Mouse (Mus musculus) megakaryocyte, adult 5-6 weeks (primary cell): ENCODE measurements at regions not wholly inside any gene's neighbourhood (a gene's known extent, or its start where the extent isn't known, plus 50 kb on each side); places are given as distances from the start of the nearest gene placed in this dataset.

Experiments used
- ATAC-seq: 2 replicates; pipeline ENCODE4 v1.8.0; 2016; ENCODE audit warnings: mild to moderate bottlenecking, inconsistent platforms; ENCODE audit not compliant: poor library complexity, severe bottlenecking

DNA sequence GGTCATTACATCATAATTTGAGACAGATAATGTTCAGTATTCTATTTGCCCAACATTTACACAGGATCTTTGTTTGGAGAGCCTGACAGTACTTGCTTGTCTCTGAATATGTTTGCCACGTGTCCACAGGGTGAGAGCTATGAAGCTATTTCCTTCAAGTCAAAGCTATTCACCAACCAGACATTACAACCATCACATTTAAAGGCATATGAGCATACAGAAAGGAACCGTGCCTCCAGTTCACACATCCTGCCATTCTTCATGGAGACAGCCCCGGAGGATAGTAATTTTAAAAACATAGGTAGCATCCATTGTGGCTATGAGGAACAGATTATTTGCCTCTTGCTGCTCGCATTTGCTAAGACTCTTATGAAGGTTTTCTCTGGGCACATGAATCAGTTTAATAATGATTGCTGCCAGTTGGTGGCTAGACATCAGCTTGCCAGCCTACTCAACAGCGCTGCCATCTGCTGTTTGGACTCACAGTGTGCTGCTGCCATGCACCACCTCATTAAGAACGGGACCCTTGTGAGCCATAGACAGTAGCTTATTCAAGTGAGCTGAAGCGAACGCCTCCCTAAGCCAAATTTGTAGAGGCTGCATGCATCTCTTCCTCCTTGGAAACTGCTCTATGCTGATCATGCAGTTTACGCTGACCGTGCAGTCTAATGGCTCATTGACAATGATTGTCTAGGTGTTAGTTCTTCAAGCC is 126.5 kb upstream of the Ccdc54 start:
- ATAC-seq: peak; percentile 59; the same call in 1 of the 2 replicates

DNA sequence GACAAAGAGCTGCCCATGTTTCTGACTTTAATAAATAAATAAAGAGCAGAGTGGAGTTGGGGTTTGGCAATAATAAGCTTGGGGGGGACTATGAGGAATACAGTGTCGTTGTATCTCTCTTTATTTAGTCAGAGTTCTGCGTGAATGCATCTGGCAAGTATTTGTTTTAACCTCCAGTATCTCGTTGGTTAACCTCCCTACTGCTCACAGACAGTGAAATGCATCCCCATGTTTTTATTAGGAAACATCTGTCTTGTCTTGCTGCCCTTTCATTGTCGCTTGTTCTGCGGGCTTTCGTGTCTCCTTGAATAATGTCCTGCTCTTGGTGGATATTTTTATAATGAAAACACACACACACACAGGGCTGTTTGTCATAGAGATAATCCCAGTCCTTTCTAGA is 118.8 kb upstream of the Ccdc54 start:
- no peak for ATAC-seq

DNA sequence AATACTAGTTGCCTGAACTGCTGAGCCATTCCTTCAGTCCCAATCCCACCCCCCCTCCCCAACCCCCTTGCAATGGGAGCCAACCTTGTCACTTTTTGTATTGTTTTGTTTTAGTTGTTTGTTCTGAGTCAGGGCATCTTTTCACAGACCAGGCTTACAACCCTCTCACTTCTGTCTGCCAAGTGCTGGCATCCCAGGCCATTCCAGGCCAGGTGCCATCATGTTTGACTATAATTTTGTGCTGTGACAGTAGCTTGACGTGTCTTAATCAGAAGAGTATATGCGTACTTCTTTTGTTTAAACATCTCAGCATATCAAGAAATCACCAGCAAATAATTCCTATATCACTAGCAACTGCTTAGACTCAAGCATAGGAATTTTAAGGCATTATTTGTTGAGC is 117.0 kb upstream of the Ccdc54 start:
- ATAC-seq: no peak

DNA sequence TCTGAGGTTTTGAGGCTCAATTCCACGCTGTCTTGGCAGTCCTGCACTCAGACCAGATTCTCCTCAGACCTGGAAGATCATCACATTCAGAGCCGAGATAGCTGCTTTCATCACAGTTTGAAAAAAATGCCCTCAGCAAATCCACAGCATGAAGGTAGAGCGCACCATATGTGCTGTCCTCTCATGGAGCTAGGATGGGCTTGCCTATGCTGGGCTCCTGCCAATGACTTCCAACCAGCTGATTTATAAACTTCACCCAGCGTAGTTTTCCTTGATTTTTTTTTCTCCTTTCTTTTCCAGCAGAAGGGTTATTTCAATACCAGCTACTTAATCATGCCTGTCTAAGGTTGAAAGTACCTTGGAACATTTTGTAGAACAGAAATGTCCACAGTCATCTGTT is 115.0 kb upstream of the Ccdc54 start:
- no peak for ATAC-seq

DNA sequence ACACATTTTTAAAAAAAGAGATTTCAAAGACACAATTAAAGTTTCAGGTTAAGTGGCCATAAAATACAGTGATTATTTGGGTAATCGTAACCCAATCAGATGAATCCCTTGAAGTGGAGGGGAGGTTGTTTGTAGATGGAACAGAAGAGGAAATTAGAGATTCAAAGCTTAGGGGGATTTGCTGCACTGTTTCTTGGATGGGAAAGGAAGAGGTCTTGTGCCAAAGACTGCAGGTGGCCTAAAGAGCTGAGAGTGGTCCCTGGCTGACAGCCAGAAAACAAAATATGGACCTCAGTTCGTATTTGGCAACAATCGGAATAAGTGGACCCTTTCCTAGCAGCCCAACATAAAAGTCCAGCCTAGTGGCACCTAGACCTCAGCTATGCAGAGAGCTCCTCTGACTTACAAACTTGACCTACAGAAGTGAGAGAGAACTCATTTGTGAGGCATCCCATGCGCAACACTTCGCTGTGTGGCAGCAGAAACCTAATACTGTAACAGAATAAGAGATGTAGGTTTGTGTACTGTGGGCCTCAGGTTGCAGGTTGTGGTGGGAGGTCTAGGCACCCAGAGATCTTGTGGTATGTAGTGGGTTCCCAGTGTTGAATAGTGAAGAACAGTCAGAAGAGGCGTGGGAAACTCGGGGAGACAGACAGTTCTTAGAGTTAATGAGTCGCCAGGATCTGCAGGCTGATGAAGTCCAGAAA is 110.0 kb upstream of the Ccdc54 start:
- ATAC-seq: no peak

DNA sequence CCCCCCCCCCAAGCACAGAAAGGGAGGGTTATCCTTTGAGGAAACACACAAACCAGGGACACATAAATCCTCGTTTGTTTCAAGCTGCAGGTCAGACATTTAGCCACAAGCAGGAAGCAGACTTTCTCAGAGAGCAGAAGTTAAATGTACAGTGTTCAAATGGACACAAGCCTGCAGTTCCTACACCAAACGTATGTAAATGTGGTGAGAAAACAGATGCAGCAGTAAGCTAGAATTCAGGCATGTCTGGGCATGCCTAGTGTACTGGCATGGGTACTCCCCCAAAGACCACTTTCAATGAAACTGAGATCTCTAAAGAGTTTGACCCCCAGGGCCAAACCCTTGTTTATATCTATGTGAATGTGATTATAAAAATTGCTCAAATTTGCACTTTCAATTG is 109.2 kb upstream of the Ccdc54 start:
- ATAC-seq: no peak

DNA sequence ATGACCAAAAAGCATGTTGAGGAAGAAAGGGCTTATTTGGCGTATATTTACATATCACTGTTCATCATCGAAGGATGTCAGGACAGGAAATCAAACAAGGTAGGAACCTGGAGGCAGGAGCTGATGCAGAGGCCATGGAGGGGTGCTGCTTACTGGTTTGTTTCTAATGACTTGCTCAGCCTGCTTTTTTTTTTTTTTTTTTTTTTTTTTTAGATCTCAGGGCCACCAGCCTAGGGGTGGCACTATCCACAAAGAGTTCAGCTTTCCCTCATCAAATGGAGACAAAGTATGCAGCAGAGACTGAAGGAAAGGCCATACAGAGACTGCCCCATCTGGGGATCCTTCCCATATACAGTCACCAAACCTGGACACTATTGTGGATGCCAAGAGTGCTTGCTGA is 106.8 kb upstream of the Ccdc54 start:
- no peak for ATAC-seq

DNA sequence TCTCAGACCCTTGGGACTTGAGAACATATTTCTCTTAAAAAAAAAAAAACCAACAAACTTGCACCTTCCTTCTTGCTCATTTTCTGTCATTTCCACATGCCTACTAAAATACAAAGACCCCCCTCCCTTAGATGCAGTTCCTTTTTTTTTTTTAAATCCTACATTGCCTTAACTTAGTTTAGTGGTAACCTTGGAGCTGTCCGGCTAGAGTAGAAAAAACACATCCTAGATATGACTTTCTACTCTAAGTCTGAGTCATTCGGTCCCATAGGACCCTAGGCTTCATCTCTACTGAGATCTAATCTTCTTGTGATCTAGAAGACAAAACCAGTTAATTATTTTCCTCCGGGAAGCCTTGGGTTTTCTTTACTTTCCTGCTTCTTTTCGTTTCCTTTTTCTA is 105.1 kb upstream of the Ccdc54 start:
- ATAC-seq: no peak

DNA sequence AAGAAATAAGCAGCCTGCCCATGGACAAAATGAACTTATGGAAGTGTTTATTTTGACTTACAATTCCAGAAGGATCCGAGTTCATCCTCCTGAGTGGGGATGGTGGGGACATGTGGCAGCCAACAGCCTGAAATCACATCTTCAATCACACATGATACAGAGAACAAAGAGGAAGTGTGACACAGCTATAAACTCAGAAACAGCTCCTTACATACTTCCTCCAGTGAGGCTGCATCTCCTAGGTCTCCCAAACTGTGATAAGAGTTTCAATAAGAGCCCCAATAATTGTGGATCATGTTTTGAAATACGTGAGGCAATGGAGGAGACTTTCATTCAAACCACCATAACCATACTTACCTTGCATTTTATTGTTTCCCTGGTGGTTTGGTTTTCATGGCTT is 103.1 kb upstream of the Ccdc54 start:
- peak; percentile 29; the same call in 1 of the 2 replicates for ATAC-seq

DNA sequence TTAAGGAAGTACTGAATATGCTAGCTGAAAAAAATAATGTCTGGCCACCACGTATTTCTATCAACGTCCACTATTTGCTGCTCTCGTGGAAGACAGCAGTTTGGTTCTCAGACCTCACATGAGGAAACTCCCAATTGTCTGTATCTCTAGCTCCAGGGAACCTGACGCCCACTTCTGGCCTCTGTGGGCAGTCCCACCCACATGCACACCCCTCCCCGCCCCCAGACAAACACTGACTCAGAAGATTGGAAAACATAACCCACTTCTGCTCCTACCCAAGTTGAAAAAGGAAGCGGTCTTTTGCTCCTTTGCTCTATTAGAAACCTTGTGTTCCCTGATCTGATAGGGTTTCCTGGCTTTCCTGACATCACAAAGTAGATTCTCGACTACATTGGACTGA is 99.9 kb upstream of the Ccdc54 start:
- ATAC-seq: peak; percentile 73

DNA sequence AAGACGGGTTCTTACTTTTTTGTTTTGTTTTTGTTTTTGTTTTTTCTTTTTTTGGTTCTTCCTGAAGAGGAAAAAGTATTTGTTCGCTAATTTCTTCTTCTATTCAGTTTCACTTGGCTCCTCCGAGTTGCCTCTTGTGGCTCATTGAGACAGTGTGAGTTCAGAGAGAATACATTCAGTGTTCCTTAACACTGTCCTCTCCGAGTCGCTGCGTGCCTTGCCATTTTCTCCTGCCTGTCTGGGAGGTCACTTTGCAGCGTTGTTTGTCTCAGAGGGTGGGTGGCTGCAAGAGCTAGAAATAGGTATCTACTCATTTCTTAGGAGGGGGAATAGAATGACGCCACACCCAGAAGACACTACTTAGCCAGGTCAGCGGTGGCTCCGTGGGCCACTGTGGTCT is 98.6 kb upstream of the Ccdc54 start:
- ATAC-seq: no peak

DNA sequence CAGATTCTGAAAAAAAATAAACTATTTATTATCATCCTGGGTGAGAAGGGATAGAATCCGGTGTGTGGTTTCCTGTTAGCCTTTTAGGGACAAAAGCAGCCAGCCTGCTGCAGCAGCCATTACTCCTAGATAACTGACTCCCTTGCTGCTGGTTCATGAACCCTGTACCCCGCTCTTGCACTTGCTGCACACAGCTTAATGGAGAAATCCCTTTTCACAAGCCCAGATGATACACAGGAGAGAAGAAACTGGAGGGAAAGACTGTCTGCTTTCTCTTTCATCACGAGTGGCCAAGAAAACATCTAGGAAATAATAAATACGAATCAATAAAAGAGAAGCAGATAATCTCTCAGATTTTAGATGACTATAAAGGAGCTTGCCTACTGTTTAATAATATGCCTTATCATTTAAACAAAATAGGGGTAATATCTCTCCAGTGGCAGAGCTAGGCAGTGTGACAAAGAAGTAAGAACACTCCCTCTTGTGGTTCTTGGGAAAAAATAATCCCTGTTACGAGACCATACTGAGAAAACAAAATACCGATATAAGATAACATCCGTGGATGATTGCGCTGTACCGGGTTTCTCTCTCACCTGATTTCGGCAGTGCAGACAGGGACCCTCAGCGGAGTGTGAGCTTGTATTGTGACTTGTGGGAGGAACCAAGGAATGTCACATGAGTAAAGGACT is 98.0 kb upstream of the Ccdc54 start:
- peak; percentile 17; the same call in 1 of the 2 replicates for ATAC-seq

DNA sequence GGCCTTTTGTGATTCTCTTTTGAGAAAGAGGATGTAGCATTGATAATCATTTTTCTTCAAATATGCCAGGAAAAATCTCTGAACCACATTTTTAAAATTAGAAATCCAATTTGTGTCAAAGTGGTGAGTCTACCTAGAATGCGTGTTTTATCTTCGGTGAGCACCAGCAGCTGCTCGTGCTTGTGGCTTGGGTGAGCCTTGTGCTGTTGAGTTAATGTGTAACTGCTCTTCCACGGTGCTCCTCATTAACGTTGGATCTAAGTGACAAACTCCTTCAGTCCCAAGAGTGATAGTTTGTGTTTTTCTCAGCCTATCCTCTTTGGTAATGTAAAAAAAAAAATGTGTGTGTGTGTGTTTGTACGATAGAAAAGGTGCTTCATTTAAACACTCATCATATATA is 88.7 kb upstream of the Ccdc54 start:
- no peak for ATAC-seq

DNA sequence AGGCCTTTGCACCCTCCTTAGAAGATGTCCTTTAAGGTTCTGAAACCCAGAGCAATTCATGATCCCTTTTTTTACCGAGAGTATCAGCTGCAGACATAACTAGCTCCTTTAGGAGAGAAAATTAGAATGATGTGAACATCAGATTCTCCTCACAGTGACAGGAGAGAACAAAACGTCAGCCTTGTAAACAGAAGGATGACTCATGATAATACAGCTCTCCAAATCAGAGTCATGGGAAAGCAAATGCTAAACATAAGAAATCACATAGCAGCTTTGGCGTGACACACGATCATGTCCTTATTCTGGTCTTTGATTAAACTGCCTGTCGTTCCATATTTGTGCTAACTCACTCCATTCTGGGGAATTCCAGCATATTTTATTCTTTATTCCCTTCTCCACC is 82.4 kb upstream of the Ccdc54 start:
- ATAC-seq: no peak

DNA sequence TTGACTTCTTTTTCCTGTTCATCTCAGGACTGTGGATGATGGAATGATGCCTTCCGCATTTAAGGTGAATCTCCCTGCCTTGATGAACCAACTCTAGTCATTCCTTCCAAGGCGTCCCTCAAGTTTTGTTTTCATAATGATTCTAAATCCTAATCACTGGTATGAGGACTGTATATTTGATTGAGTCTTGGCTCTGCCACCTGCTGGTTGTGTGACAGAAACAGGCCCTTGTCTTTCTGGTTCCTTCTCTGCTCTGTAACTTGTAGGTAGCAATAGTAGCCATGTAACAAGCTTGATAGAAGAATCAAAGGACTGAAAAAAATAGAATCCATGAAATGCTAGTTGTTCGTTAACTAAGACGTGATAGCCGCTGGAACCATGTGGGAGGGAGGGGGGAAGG is 81.8 kb upstream of the Ccdc54 start:
- no peak for ATAC-seq

DNA sequence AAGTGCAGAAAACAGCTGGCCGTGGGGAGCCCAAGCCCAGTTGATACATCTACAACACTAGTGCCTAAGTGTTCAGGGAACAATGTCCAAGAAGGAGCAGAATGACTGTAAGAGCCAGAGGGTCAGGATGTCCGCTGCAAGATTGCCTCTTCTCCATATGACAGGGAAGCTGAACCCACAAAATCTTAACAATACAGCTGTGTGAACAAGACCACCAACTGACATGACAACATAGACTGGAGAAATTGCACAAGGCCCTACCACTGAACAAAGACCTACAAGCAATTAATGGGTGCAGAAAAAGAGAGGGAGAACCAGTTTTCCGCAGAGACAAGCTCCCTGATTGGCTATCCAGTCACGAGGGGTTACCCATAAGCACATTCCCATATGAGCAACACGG is 80.2 kb upstream of the Ccdc54 start:
- ATAC-seq: no peak

DNA sequence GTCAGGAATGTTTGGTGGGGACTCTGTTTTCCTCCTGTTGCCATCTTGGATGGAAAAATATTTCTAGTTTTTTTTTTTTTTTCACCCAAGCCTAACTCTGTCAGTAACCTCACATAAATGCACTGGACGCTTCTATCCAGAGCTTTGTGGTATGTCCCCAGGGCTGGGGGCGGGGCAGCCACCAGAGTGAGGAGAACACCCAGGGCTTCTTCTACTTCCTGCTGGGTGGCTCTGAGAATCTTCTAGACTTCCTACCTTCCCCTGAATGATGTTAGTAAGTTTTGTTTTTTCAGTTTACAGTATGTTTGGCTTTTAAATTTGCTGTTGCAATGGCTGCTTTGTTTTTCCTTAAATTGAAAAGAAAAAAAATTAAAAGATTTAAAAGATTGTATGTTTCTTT is 73.3 kb upstream of the Ccdc54 start:
- no peak for ATAC-seq
